Mouse (Mus musculus): ENCODE measurements around the gene 1700017D01Rik. TPM values are rescaled to one million over a fixed set of nuclear protein-coding genes. Genes with fewer than 3 reads are reported as not detected.
"Not testable (repeated sequence)": the region's sequence is repeated elsewhere in the genome, so short reads cannot be mapped to it uniquely, and the experiment has no call there.

Gene 1700017D01Rik
- polyA plus RNA-seq, 1 experiment from 2014 or later: not detected

GRCm38 (mm10) chr19:11119338-11119737, 11.3 kb downstream of the 1700017D01Rik start:
- no peak for TF ChIP-seq CTCF (IDR thresholded peaks at IDR 0.05; ENCODE audit: low read depth)
- WGBS: 83% methylated on average over 2 of the region's 2 CpGs

GRCm38 (mm10) chr19:11107746-11108145, 22.9 kb downstream of the 1700017D01Rik start:
- H3K4me2 ChIP-seq: no peak overlapping the region
- no peaks in the 10 kb centered on the region for H3K36me3 ChIP-seq (ENCODE audit: insufficient read depth)
- no peak overlapping the region for H3K9ac ChIP-seq
- 64% methylated on average over 3 of the region's 3 CpGs for WGBS
- H3K27me3 ChIP-seq (ENCODE audit: insufficient read depth, low read length): no peaks in the 10 kb centered on the region
- ATAC-seq (ENCODE audit: insufficient read depth): no peak
- no peaks in the 10 kb centered on the region for H3K9me3 ChIP-seq (ENCODE audit: low read depth, low read length)
- H3K4me1 ChIP-seq (ENCODE audit: insufficient read depth): no peaks in the 10 kb centered on the region
- no peak for TF ChIP-seq CTCF (IDR thresholded peaks at IDR 0.05; ENCODE audit: low read depth)
- peak; percentile 17 for DNase-seq
- no peak overlapping the region for H3K27ac ChIP-seq (ENCODE audit: low read depth)
- H3K4me3 ChIP-seq (ENCODE audit: low read depth, low read length): no peak overlapping the region

More at GRCm38 (mm10) chr19:11119338-11119737, 11.3 kb downstream of the 1700017D01Rik start:
- ATAC-seq (ENCODE audit: insufficient read depth): no peak
- Histone ChIP-seq H3K27me3 (ENCODE audit: insufficient read depth, low read length) (no peaks in the 10 kb centered on the region), H3K4me3 (ENCODE audit: low read depth, low read length) (no peak overlapping the region), H3K36me3 (ENCODE audit: insufficient read depth) (no peaks in the 10 kb centered on the region), H3K9me3 (ENCODE audit: low read depth, low read length) (no peaks in the 10 kb centered on the region), H3K27ac (ENCODE audit: low read depth) (no peak overlapping the region), H3K4me1 (ENCODE audit: insufficient read depth) (no peaks in the 10 kb centered on the region), H3K4me2 (no peak overlapping the region), H3K9ac (no peak overlapping the region)
- DNase-seq: no peak

- WGBS: 69% methylated on average over 1 of the region's 1 CpGs
- H3K4me3 ChIP-seq (ENCODE audit: low read depth, low read length): no peak overlapping the region
- H3K36me3 ChIP-seq (ENCODE audit: insufficient read depth): no peaks in the 10 kb centered on the region
- H3K4me1 ChIP-seq (ENCODE audit: insufficient read depth): no peaks in the 10 kb centered on the region
- H3K4me2 ChIP-seq: no peak overlapping the region
- no peak for DNase-seq
- H3K9me3 ChIP-seq (ENCODE audit: low read depth, low read length): no peaks in the 10 kb centered on the region
- no peak for TF ChIP-seq CTCF (IDR thresholded peaks at IDR 0.05; ENCODE audit: low read depth)
- H3K27ac ChIP-seq (ENCODE audit: low read depth): no peak overlapping the region
- H3K9ac ChIP-seq: no peak overlapping the region
- no peaks in the 10 kb centered on the region for H3K27me3 ChIP-seq (ENCODE audit: insufficient read depth, low read length)
- ATAC-seq (ENCODE audit: insufficient read depth): no peak
Observed at GRCm38 (mm10) chr19:11101880-11102279, 28.8 kb downstream of the 1700017D01Rik start.

GRCm38 (mm10) chr19:11098401-11098800, 32.3 kb downstream of the 1700017D01Rik start:
- TF ChIP-seq CTCF (IDR thresholded peaks at IDR 0.05; ENCODE audit: low read depth): no peak
- ATAC-seq (ENCODE audit: insufficient read depth) (no peak), DNase-seq (no peak)

GRCm38 (mm10) chr19:11092131-11092530, 38.5 kb downstream of the 1700017D01Rik start:
- not testable (repeated sequence) for H3K9ac ChIP-seq; H3K4me1 ChIP-seq (ENCODE audit: insufficient read depth); H3K9me3 ChIP-seq (ENCODE audit: low read depth, low read length); ATAC-seq (ENCODE audit: insufficient read depth); H3K36me3 ChIP-seq (ENCODE audit: insufficient read depth); H3K27ac ChIP-seq (ENCODE audit: low read depth)
- peak overlapping the region; percentile 24 for H3K4me3 ChIP-seq (ENCODE audit: low read depth, low read length)
- H3K4me2 ChIP-seq: peak overlapping the region; percentile 53
- WGBS: 2% methylated on average over 50 of the region's 50 CpGs
- peak; percentile 18 for DNase-seq
- H3K27me3 ChIP-seq (ENCODE audit: insufficient read depth, low read length): peaks cover 17% of the 10 kb centered on the region; the same call in 1 of the 2 replicates

More at GRCm38 (mm10) chr19:11098401-11098800, 32.3 kb downstream of the 1700017D01Rik start:
- no peak overlapping the region for H3K4me2 ChIP-seq
- no peak overlapping the region for H3K9ac ChIP-seq
- H3K4me1 ChIP-seq (ENCODE audit: insufficient read depth): no peaks in the 10 kb centered on the region
- no peak overlapping the region for H3K4me3 ChIP-seq (ENCODE audit: low read depth, low read length)
- no peak overlapping the region for H3K27ac ChIP-seq (ENCODE audit: low read depth)
- WGBS: 71% methylated on average over 3 of the region's 3 CpGs
- no peaks in the 10 kb centered on the region for H3K36me3 ChIP-seq (ENCODE audit: insufficient read depth)
- no peaks in the 10 kb centered on the region for H3K9me3 ChIP-seq (ENCODE audit: low read depth, low read length)
- H3K27me3 ChIP-seq (ENCODE audit: insufficient read depth, low read length): 0 out of 2 replicates have a peak, but pooled peaks cover 5% of the 10 kb centered on the region

- no peak for TF ChIP-seq CTCF (IDR thresholded peaks at IDR 0.05; ENCODE audit: low read depth)
Observed at GRCm38 (mm10) chr19:11080934-11081333, 49.7 kb downstream of the 1700017D01Rik start, which contains the start of gene Ms4a8a. Ms4a8a (minus strand) TSS chr19:11081102.

GRCm38 (mm10) chr19:11070364-11070763, 60.3 kb downstream of the 1700017D01Rik start:
- no peak overlapping the region for H3K4me2 ChIP-seq
- no peak for ATAC-seq (ENCODE audit: insufficient read depth)

More at GRCm38 (mm10) chr19:11080934-11081333, 49.7 kb downstream of the 1700017D01Rik start, which contains the start of gene Ms4a8a:
- H3K27ac ChIP-seq (ENCODE audit: low read depth): no peak within 1 kb of the TSS
- H3K4me2 ChIP-seq: no peak within 1 kb of the TSS
- H3K36me3 ChIP-seq (ENCODE audit: insufficient read depth): no peaks in the 10 kb centered on the region
- H3K27me3 ChIP-seq (ENCODE audit: insufficient read depth, low read length): no peaks in the 10 kb centered on the region
- WGBS: 74% methylated on average over 4 of the region's 4 CpGs
- H3K4me1 ChIP-seq (ENCODE audit: insufficient read depth): no peaks in the 10 kb centered on the region
- ATAC-seq (ENCODE audit: insufficient read depth) (no peak), DNase-seq (no peak)
- no peak within 1 kb of the TSS for H3K9ac ChIP-seq
- H3K9me3 ChIP-seq (ENCODE audit: low read depth, low read length): no peaks in the 10 kb centered on the region
- H3K4me3 ChIP-seq (ENCODE audit: low read depth, low read length): no peak within 1 kb of the TSS

More at GRCm38 (mm10) chr19:11070364-11070763, 60.3 kb downstream of the 1700017D01Rik start:
- Histone ChIP-seq H3K9me3 (ENCODE audit: low read depth, low read length) (no peaks in the 10 kb centered on the region; the same call in 1 of the 2 replicates), H3K27me3 (ENCODE audit: insufficient read depth, low read length) (no peaks in the 10 kb centered on the region), H3K9ac (no peak overlapping the region), H3K4me3 (ENCODE audit: low read depth, low read length) (no peak overlapping the region), H3K4me1 (ENCODE audit: insufficient read depth) (no peaks in the 10 kb centered on the region), H3K36me3 (ENCODE audit: insufficient read depth) (no peaks in the 10 kb centered on the region), H3K27ac (ENCODE audit: low read depth) (no peak overlapping the region)
- 71% methylated on average over 3 of the region's 3 CpGs for WGBS
- DNase-seq: no peak
- no peak for TF ChIP-seq CTCF (IDR thresholded peaks at IDR 0.05; ENCODE audit: low read depth)

Measured in lung, embryonic 14.5 days (tissue).